Mouse (Mus musculus) C2C12 (cell line): ENCODE measurements around the gene Gckr.

Experiments
- CTCF ChIP-seq: IDR thresholded peaks from one replicate; pipeline ENCODE4 v1.5.1; 2011; ENCODE audit not compliant: control insufficient read depth, insufficient read depth, insufficient read length
- USF1 ChIP-seq: IDR thresholded peaks from one replicate; pipeline ENCODE4 v1.6.1; 2011; ENCODE audit warnings: low read depth, mild to moderate bottlenecking, control low read depth, moderate library complexity

GRCm38 (mm10) chr5:31252795-31253545 is 44.3 kb upstream of the Gckr start:
- no peak for TF ChIP-seq CTCF
- TF ChIP-seq USF1, result no peak
